Comparison of ENCODE assay signal across 8 mouse cellular contexts in genomic region chr3:89963926-89964739, GRCm38 (mm10). TPM values are rescaled to one million over a fixed set of nuclear protein-coding genes. Genes with fewer than 3 reads are reported as not detected.
DNase-seq lines count a peak whose midpoint lies in the region; ATAC-seq and TF ChIP-seq lines count a peak whose summit lies in the region.

No protein-coding gene starts in this region.

- H3K4me1 ChIP-seq in cerebellum, adult 2 months (ENCODE audit: control insufficient read depth, insufficient read depth, low read length), result peaks cover 18% of the 10 kb centered on the region
- H3K4me1 ChIP-seq in forebrain, embryonic 15.5 days, result peaks cover 44% of the 10 kb centered on the region
- H3K4me1 ChIP-seq in hindbrain, embryonic 10.5 days (replicated peaks), result peaks cover 62% of the 10 kb centered on the region
- H3K4me1 ChIP-seq in megakaryocyte, embryonic 14.5 days, result peaks cover 71% of the 10 kb centered on the region

- TF ChIP-seq CTCF in left cerebral cortex, adult 2 months (IDR thresholded peaks at IDR 0.05), result peak; percentile 95
- peak; percentile 74 for TF ChIP-seq CTCF in cerebellum, adult 2 months (IDR thresholded peaks at IDR 0.05; ENCODE audit: borderline replicate concordance, insufficient read depth, low read depth, low read length)

- H3K9ac ChIP-seq in forebrain, embryonic 15.5 days (replicated peaks), result peak overlapping the region; percentile 80

- H3K36me3 ChIP-seq in forebrain, embryonic 15.5 days, result no peaks in the 10 kb centered on the region
- peaks cover 26% of the 10 kb centered on the region for H3K36me3 ChIP-seq in hindbrain, embryonic 10.5 days
- H3K36me3 ChIP-seq in megakaryocyte, embryonic 14.5 days (replicated peaks; ENCODE audit: low read length), result peaks cover 11% of the 10 kb centered on the region

- H3K4me3 ChIP-seq in left cerebral cortex, adult 2 months, result peak overlapping the region; percentile 56
- H3K4me3 ChIP-seq in cerebellum, adult 2 months (replicated peaks; ENCODE audit: insufficient read depth, low read depth, low read length), result peak overlapping the region; percentile 69
- H3K4me3 ChIP-seq in forebrain, embryonic 15.5 days, result peak overlapping the region; percentile 65
- peak overlapping the region; percentile 98 for H3K4me3 ChIP-seq in hindbrain, embryonic 10.5 days
- peak overlapping the region; percentile 95 for H3K4me3 ChIP-seq in megakaryocyte, embryonic 14.5 days (replicated peaks)

- intact Hi-C loops in left cerebral cortex, adult 2 months (cut with DNase I), result loop anchor here (2.0 kb wide), 1 partner anchor 35 kb away; the partner anchor contains the start of gene Hax1
- intact Hi-C loops in left cerebral cortex, postnatal 14 days (cut with DNase I), result loop anchor here (5.0 kb wide), 1 partner anchor 33 kb away; the partner anchor contains the start of gene Hax1

- 21% methylated on average over 22 of the region's 22 CpGs for WGBS in cerebellum, adult 2 months
- WGBS in forebrain, embryonic 15.5 days, result 30% methylated on average over 22 of the region's 22 CpGs
- 40% methylated on average over 22 of the region's 22 CpGs for WGBS in hindbrain, embryonic 10.5 days

- DNase-seq in left cerebral cortex, adult 2 months (ENCODE audit: extremely low spot score in 1 of 2, low spot score in 2 of 2), result peak; percentile 69 to 71
- no peak for DNase-seq in left cerebral cortex, adult 11 months (ENCODE audit: low spot score)
- peak; percentile 71 to 72 for DNase-seq in cerebellum, adult 2 months
- peak; percentile 70 for DNase-seq in hindbrain, embryonic 10.5 days (ENCODE audit: low spot score)
- DNase-seq in left cerebral cortex, postnatal 14 days (ENCODE audit: low spot score in 2 of 2), result peak; percentile 69 to 73
- DNase-seq in right cerebral cortex, postnatal 25 days, result peak; percentile 68

- H3K4me2 ChIP-seq in forebrain, embryonic 15.5 days (replicated peaks), result peak overlapping the region; percentile 83

- no peaks in the 10 kb centered on the region for H3K27me3 ChIP-seq in cerebellum, adult 2 months (ENCODE audit: control insufficient read depth, insufficient read depth, low read length)
- no peaks in the 10 kb centered on the region for H3K27me3 ChIP-seq in forebrain, embryonic 15.5 days
- no peaks in the 10 kb centered on the region for H3K27me3 ChIP-seq in hindbrain, embryonic 10.5 days (ENCODE audit: insufficient read depth, poor library complexity, severe bottlenecking)
- peaks cover 39% of the 10 kb centered on the region for H3K27me3 ChIP-seq in megakaryocyte, embryonic 14.5 days (replicated peaks)

- peak overlapping the region; percentile 86 for H3K27ac ChIP-seq in left cerebral cortex, adult 2 months
- no peak overlapping the region for H3K27ac ChIP-seq in cerebellum, adult 2 months (ENCODE audit: insufficient read depth, low read length)
- peak overlapping the region; percentile 95 for H3K27ac ChIP-seq in forebrain, embryonic 15.5 days (replicated peaks)
- peak overlapping the region; percentile 97 for H3K27ac ChIP-seq in hindbrain, embryonic 10.5 days

- H3K9me3 ChIP-seq in forebrain, embryonic 15.5 days, result no peaks in the 10 kb centered on the region
- no peaks in the 10 kb centered on the region for H3K9me3 ChIP-seq in hindbrain, embryonic 10.5 days
- no peaks in the 10 kb centered on the region for H3K9me3 ChIP-seq in megakaryocyte, embryonic 14.5 days

- TF ChIP-seq POLR2A in cerebellum, adult 2 months (IDR thresholded peaks at IDR 0.05; ENCODE audit: borderline replicate concordance, insufficient read depth, low read length), result no peak

- no peak for ATAC-seq in forebrain, embryonic 15.5 days (replicated peaks)

RNA-seq across cellular contexts. Expression of gene Atp8b2, which starts 0.8 kb away (rescaled TPM):
- total RNA-seq in left cerebral cortex, adult 2 months (2021), result 100 to 1,000 TPM; 112 to 129 TPM
- polyA plus RNA-seq in cerebellum, adult 2 months (2012; rRNA removed), result 91.9 and 97.8 TPM in 2 replicates
- polyA plus RNA-seq in forebrain, embryonic 15.5 days (2015; fragmentation: Nextera tagmentation; extraction: Ambion mirVana), result 10.6 and 14.4 TPM in 2 replicates
- 13.7 and 14.5 TPM in 2 replicates for polyA plus RNA-seq in hindbrain, embryonic 10.5 days (2016; fragmentation: Nextera tagmentation; extraction: Ambion mirVana)
- total RNA-seq in left cerebral cortex, postnatal 14 days (2021), result 10 to 100 TPM; 94.6 to 95.2 TPM
- polyA plus RNA-seq in megakaryocyte, embryonic 14.5 days (2012; ENCODE audit: insufficient read depth, low replicate concordance), result 4.2 and 6.1 TPM in 2 replicates

RNA-seq across cellular contexts. Expression of gene Hax1, which starts 34.4 kb away (rescaled TPM):
- 100 to 1,000 TPM in 1 of 2 experiments, 10 to 100 TPM in 1; 97.6 to 106 TPM for total RNA-seq in left cerebral cortex, adult 2 months (2021)
- polyA plus RNA-seq in cerebellum, adult 2 months (2012; rRNA removed), result 116 and 125 TPM in 2 replicates
- polyA plus RNA-seq in forebrain, embryonic 15.5 days (2015; fragmentation: Nextera tagmentation; extraction: Ambion mirVana), result 147 TPM in 2 replicates
- 181 and 189 TPM in 2 replicates for polyA plus RNA-seq in hindbrain, embryonic 10.5 days (2016; fragmentation: Nextera tagmentation; extraction: Ambion mirVana)
- total RNA-seq in left cerebral cortex, postnatal 14 days (2021), result 10 to 100 TPM; 70.6 to 76.7 TPM
- polyA plus RNA-seq in megakaryocyte, embryonic 14.5 days (2012; ENCODE audit: insufficient read depth, low replicate concordance), result 10.9 and 58.1 TPM in 2 replicates

RNA-seq across cellular contexts. Expression of gene Il6ra, which starts 51.1 kb away (rescaled TPM):
- 1 to 10 TPM; 3.7 to 4.4 TPM for total RNA-seq in left cerebral cortex, adult 2 months (2021)
- 1.1 and 1.3 TPM in 2 replicates for polyA plus RNA-seq in cerebellum, adult 2 months (2012; rRNA removed)
- polyA plus RNA-seq in forebrain, embryonic 15.5 days (2015; fragmentation: Nextera tagmentation; extraction: Ambion mirVana), result 0.73 and 0.82 TPM in 2 replicates
- 0.52 and 1.5 TPM in 2 replicates for polyA plus RNA-seq in hindbrain, embryonic 10.5 days (2016; fragmentation: Nextera tagmentation; extraction: Ambion mirVana)
- 1 to 10 TPM; 3.6 to 4.7 TPM for total RNA-seq in left cerebral cortex, postnatal 14 days (2021)
- 6.3 and 10.8 TPM in 2 replicates for polyA plus RNA-seq in megakaryocyte, embryonic 14.5 days (2012; ENCODE audit: insufficient read depth, low replicate concordance)
